Mouse (Mus musculus) gastrocnemius, postnatal 14 days (tissue): ENCODE measurements around the gene Sema3b. TPM values are rescaled to one million over a fixed set of nuclear protein-coding genes. Genes with fewer than 3 reads are reported as not detected.

ENCODE experiments used
- DNase-seq: peaks from one replicate; pipeline ENCODE4 v3.0.0; 2021; ENCODE audit warnings: mixed read lengths
- intact Hi-C: fragments of 180-260 bp; cut with DNase I; formaldehyde crosslinking; loops from one replicate; pipeline ENCODE4 v1.15.1; 2025; ENCODE audit warnings: low total_unique reads
- total RNA-seq, 2 experiments: library from RNA; stranded (reverse); gene quantifications; 2 replicates each; pipeline ENCODE4 v1.2.3; 2021

The Sema3b gene
- total RNA-seq, 2 experiments from 2014 or later = 27.6 to 35.2 TPM

- DNase-seq = no peak
- intact Hi-C loops = no loop called here
These were observed 10.6 kb downstream of the Sema3b start for GRCm38 (mm10) chr9:107598385-107598784.

DNA sequence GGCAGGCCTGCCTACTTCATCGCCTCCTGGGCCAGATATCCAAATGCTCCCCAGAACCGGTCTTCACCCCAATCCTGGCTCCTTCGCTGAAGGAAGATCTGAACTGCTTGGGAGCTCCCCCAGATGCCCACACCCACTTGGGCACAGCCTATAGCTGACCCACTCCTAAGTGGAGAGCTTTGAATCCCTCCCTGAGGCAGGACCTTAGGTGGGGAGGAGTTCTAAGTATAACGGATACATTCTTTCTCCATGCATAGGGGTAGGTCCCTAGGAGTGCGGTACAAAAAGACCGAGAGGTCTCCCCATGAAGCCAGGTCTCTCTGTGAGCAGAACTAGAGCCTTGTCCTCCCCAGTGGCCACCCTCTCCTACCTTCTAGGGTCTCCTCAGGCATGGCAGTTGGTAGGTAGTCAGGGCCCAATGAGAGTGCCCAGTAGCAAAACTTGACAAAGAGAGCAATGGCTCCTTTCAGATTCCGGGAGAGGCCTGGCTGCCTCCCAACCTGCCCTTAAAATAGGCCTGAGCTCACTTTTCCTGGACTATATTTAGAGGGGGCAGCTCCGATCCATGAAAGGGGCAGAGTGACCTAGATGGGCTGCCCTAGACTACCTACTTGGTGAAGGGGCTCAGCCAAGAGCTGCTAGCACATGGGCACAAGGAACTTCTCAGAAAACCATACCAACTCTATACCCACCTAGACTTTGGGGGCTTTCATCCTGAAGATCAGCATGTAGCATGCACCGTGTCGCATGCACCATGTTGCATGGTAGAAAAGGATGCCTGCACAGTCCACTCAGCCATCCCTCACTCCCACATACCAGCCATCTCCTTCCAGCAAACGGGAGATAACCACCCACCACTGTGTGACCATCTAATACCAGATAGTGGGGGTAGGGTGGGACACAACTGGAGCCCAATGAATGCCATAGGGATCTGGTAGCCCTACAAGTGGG is 12.1 kb downstream of the Sema3b start:
- peak; percentile 73 for DNase-seq
- intact Hi-C loops = no loop called here

DNA sequence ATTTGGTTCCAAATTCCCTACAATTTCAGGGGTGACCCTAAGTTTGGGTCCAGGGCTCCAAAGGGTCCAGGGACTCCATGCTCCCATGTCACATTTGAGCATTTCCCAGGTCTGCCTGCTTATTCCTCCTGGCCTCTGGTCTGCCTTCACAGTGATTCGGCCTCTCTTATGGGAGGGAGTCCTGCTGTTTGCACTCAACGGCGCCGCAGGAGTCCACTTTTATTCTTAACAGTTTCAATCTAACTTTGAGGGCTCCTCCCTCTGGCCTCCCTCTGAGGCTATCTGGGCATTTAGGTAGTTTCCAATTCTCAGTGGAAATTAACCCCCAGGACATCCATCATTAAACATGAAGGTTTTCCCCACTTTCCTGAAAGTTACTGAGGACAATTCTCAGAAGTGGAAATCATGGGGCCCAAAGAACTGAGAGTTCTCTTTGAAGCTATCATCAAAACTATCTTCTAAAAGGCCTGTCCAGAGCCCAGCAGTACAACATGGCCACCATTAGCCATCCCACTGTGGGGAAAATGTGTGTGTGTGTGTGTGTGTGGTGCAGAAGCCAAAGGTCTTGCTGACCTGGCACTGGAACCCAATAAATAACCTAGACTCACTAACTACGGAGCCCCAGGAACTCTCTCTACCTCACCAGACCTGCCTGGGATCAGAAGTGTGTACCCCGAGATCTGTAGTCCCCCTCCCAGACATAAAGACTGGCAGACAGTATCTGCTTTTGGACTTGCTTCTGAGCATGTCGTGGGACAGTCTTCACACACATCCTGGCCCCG is 14.6 kb downstream of the Sema3b start:
- DNase-seq = no peak
- intact Hi-C loops = no loop called here

DNA sequence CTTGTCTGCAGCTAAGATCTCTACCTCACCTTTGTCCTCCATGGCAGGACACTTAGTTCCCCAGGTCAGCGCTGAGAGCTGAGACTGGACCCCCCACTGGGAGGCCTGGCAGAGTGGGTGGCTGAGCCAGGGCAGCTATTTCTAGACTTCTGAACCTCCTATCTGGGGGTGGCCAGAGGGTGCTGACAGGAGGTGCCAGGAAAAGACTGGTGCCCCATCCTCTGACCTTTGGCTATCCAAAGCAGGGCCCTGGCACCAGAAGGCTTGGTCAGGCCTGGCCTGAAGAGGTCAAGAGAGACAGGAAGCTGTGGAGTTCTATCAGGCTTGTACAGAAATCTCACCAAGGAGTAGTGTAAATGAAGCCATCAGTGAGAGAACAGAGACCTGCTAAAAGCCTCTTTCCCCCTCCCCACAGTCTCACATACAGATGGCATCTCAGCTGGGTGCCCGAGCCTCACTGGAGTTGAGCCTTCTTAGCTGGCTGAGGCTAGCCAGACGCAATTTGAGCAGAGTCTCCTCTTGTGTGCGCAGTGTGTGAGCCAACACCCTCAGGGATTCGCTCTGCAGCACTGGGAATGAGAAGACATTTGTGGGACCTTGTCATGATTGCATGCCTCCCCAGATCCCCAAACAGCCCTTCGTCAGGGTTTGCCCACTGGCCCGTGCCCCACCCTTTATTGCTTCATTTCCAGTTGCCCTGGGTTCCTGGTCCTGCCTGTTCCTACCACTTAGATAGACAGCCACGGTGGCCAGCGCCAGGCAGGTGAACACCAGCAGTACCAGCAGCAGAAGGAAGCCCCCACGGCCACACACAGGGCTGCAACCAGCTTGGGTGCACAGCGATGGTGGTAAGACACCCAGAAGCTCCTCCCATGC is 15.7 kb downstream of the Sema3b start:
- intact Hi-C loops = no loop called here
- peak; percentile 67 for DNase-seq

DNA sequence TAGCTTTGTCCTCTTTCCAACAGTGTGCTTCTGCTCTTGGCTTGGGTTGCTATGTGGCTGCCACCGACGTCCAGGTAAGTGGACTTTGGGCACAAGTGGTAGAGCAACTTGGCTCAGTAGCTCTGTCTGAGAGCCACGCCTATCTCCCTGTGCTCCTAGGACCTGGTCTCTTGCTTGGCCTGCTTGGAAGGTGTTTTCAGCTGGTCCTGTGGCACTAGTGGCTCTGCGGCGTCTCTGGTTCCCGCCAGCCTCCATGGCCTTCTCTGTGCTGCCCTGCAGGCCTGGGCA is 18.3 kb downstream of the Sema3b start:
- DNase-seq = no peak
- intact Hi-C loops = no loop called here

DNA sequence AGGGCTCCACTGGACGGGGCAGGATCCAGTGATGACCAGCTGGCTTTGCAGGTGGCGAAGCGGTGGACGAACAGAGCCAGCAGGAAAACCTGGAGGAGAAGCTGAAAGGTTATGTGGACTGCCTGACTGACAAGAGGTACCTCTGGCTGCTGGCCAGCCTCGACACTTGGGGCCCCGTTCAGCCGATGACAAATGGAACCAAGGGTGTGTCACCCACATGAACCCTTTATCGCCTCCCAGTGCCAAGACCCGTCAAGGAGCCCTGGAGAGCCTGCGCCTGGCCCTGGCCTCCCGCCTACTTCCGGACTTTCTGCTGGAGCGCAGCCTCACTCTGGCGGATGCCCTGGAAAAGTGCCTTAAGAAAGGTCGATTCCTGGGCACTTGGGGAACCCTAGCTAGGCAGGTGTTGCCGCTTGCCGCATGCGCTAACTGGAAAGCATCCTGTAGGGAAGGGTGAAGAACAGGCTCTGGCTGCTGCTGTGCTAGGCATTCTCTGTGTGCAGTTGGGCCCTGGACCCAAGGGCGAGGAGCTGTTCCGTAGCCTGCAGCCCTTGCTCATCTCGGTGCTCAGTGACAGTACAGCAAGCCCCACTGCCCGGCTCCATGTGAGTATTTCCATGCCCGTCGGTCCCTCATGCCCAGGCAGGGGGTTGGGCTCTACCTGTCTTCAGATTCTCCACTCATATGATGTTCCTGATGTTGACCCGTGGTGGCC is 18.8 kb downstream of the Sema3b start:
- intact Hi-C loops = no loop called here
- peak; percentile 66 for DNase-seq

GRCm38 (mm10) chr9:107587833-107588639 is 21.0 kb downstream of the Sema3b start:
- intact Hi-C loops = no loop called here
- DNase-seq = peak; percentile 56

DNA sequence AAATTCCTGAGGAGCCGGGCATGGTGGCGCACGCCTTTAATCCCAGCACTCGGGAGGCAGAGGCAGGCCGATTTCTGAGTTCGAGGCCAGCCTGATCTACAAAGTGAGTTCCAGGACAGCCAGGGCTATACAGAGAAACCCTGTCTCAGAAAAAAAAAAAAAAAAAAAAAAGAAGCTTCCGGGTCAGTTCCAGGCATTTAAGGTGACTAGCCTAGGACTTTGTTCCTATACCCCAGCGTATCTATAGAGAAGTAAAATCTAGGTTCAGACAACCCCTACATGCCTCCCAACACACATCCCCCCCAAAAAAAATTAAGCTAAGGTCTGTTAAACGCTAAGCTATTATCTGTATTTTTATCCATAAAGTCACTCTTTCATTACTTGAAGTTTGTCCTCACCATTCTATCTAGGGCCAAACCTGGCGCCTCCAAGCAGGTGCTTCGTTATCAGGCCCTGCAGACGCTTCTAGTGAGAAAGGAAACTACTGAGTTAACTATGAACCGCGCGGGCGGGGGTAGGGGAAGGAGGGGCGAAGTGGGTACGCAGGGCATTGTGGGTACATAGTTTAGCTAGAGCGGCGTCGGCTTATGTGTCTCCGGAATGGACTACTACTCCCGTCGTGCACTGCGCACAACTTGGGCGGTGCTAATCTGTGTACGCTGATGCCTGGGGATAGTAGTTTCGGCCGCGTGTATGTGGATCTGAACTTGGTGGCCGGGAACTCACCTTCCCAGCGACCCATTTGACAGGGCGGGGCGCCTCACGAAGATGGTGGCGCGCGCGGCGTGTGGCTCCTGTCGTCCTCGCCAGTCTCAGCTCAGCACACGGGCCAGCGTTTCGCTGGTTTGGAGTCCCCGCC is 21.8 kb downstream of the Sema3b start, which contains the start of gene Ifrd2:
Gene Ifrd2, plus strand, starts transcription at position 669 of the 859 bp plus-strand sequence.
- peak; percentile 97 for DNase-seq
- intact Hi-C loops = no loop called here

DNA sequence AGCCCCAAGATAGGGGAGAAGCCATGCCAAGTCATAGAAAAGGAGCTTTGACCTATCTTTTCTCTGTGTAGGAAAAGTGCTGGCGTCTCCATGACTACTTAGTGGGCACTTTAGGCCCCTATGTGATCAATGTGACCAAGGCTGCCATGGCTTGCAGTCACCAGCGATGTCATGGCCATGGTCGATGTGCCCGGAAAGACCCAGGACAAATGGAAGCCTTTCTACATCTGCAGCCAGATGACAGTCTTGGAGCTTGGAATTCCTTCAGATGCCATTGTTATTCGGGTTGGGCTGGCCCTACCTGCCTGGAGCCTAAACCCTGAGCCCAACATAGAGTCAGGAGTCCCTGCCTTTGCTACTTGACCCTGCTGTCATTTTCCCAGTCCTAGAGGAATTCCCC is 22.5 kb downstream of the Sema3b start:
- intact Hi-C loops = no loop called here
- DNase-seq = no peak

- intact Hi-C loops = no loop called here
- DNase-seq = no peak
These were observed 25.9 kb downstream of the Sema3b start for GRCm38 (mm10) chr9:107583174-107583573.

- intact Hi-C loops = no loop called here
These were observed 26.4 kb downstream of the Sema3b start for GRCm38 (mm10) chr9:107582509-107583062.

DNA sequence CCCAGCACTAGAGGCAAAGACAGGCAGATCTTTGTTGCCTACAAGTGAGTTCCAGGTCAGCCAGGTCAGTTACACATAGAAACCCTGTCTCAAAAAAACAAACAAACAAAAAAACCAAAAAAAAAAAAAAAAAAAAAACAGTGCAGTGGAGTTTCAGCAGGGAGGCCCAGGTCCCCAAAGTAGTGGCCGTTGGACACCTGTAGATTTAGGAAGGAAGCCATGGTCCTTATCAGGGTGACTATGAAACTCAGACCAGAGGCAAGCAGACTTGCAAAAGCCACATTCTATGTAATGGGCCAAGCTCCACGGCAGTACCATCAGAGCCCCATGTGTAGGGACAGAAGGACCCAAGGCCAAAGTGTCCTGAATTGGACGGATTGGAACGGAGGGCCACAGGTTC is 27.4 kb downstream of the Sema3b start:
- intact Hi-C loops = no loop called here
- no peak for DNase-seq

More at GRCm38 (mm10) chr9:107582509-107583062, 26.4 kb downstream of the Sema3b start:
- DNase-seq = no peak

- intact Hi-C loops = no loop called here
These were observed 28.3 kb downstream of the Sema3b start, which contains the start of gene Hyal3 for GRCm38 (mm10) chr9:107580501-107581317. Hyal3 (plus strand) TSS chr9:107580818.

GRCm38 (mm10) chr9:107579023-107579900 is 29.8 kb downstream of the Sema3b start:
- no peak for DNase-seq
- intact Hi-C loops = no loop called here

More at GRCm38 (mm10) chr9:107580501-107581317, 28.3 kb downstream of the Sema3b start, which contains the start of gene Hyal3:
- peak; percentile 91 for DNase-seq

DNA sequence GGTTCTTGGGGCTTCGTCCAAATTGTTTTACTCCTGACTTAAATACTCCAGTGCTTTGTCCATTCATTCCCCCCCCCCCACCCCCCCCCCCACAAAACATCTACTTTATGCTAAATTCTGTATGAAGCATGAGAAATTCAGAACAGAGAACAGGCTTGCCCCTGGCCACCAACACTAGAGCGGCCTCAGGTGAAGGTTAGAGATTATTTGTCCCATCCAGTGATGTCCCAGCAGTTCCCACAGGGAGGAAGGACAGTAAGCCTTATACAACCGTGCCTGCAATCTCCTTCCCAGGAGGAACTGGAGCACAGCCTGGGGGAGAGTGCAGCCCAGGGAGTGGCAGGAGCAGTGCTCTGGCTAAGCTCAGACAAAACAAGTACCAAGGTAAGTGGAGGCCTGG is 30.4 kb downstream of the Sema3b start, which contains the start of gene Naa80:
Gene Naa80, plus strand, starts transcription at position 301 of the 400 bp plus-strand sequence.
- no peak for DNase-seq
- intact Hi-C loops = no loop called here
